Mouse (Mus musculus) CH12.LX (cell line): ENCODE measurements at regions not wholly inside any gene's neighbourhood (a gene's known extent, or its start where the extent isn't known, plus 50 kb on each side); places are given as distances from the start of the nearest gene placed in this dataset.

Experiments
- DNase-seq: peaks from one replicate; pipeline ENCODE4 v3.0.0-alpha.2; 2013; ENCODE audit errors: extremely low read depth
- H3K27ac ChIP-seq: 2 replicates; pipeline ENCODE4 v1.5.1; 2012; ENCODE audit warnings: low read depth, mild to moderate bottlenecking, control low read depth, moderate library complexity; ENCODE audit not compliant: insufficient read depth
- H3K27me3 ChIP-seq: replicated peaks from 2 replicates; pipeline ENCODE3; 2012; ENCODE audit warnings: inconsistent platforms
- H3K36me3 ChIP-seq, 2 experiments: replicated peaks in 1 of 2; 2 replicates each; pipeline versions ENCODE3 to v1.6.1; 2012; ENCODE audit warnings: inconsistent platforms in 1 of 2, low read length in 1 of 2, mild to moderate bottlenecking in 1 of 2, mixed read lengths in 1 of 2, moderate library complexity in 1 of 2; ENCODE audit not compliant: control insufficient read depth in 1 of 2, insufficient read depth in 1 of 2
- H3K4me1 ChIP-seq, 2 experiments: 2 replicates each; pipeline ENCODE4 v1.6.1; 2012; ENCODE audit warnings: inconsistent platforms in 1 of 2, moderate library complexity in 1 of 2; ENCODE audit not compliant: insufficient read depth in 2 of 2, control insufficient read depth in 1 of 2
- H3K4me2 ChIP-seq: 2 replicates; pipeline ENCODE4 v1.6.1; 2012; ENCODE audit warnings: low read depth, mild to moderate bottlenecking, control low read depth; ENCODE audit not compliant: poor library complexity, insufficient read depth, severe bottlenecking
- H3K4me3 ChIP-seq, 3 experiments: fragments of 150-350 bp in 1 of 3; sonication (generic) in 1 of 3; replicated peaks in 1 of 3; 2 replicates each; pipeline versions ENCODE3 to v1.5.1; 2011 to 2012; ENCODE audit warnings: low read depth in 2 of 3, low read length in 2 of 3, mild to moderate bottlenecking in 2 of 3, moderate library complexity in 2 of 3, control low read depth in 1 of 3, improper control_type of control experiment in 1 of 3, inconsistent platforms in 1 of 3, mixed read lengths in 1 of 3; ENCODE audit not compliant: poor library complexity in 1 of 3
- H3K79me2 ChIP-seq: replicated peaks from 2 replicates; pipeline ENCODE4 v1.6.1; 2012; ENCODE audit warnings: mild to moderate bottlenecking, moderate library complexity; ENCODE audit not compliant: control insufficient read depth, poor library complexity, insufficient read depth, severe bottlenecking; ENCODE audit errors: extremely low read depth
- H3K9ac ChIP-seq: 2 replicates; pipeline ENCODE4 v1.6.1; 2012; ENCODE audit warnings: low read depth, mild to moderate bottlenecking, control low read depth, moderate library complexity; ENCODE audit not compliant: insufficient read depth
- H3K9me3 ChIP-seq: replicated peaks from 2 replicates; pipeline ENCODE3; 2012; ENCODE audit warnings: low read length, inconsistent platforms, mixed read lengths
- BHLHE40 ChIP-seq: IDR thresholded peaks from 2 replicates; pipeline ENCODE4 v1.6.1; 2011; ENCODE audit warnings: mild to moderate bottlenecking, low read depth, low read length, improper control_type of control experiment
- CHD2 ChIP-seq: IDR thresholded peaks from 2 replicates; pipeline ENCODE4 v1.6.1; 2011; ENCODE audit warnings: low read length, improper control_type of control experiment
- CTCF ChIP-seq, 2 experiments: IDR thresholded peaks in 1 of 2; conservative IDR thresholded peaks in 1 of 2; 2 replicates each; pipeline ENCODE4 v1.5.1; 2011 to 2012; ENCODE audit warnings: low read depth in 2 of 2, low read length in 2 of 2, improper control_type of control experiment in 1 of 2, inconsistent platforms in 1 of 2, mild to moderate bottlenecking in 1 of 2, moderate library complexity in 1 of 2
- E2F4 ChIP-seq: IDR thresholded peaks from 2 replicates; pipeline ENCODE4 v1.6.1; 2011; ENCODE audit warnings: low read depth, low read length, improper control_type of control experiment; ENCODE audit not compliant: insufficient replicate concordance
- GABPA ChIP-seq: IDR thresholded peaks from 2 replicates; pipeline ENCODE4 v1.6.1; 2012; ENCODE audit warnings: low read depth, low read length, improper control_type of control experiment, inconsistent platforms; ENCODE audit not compliant: insufficient replicate concordance
- HCFC1 ChIP-seq: IDR thresholded peaks from 2 replicates; pipeline ENCODE4 v1.6.1; 2012; ENCODE audit warnings: low read depth, mild to moderate bottlenecking, inconsistent platforms, low read length, improper control_type of control experiment
- IRF4 ChIP-seq: IDR thresholded peaks from 2 replicates; pipeline ENCODE4 v1.6.1; 2014; ENCODE audit warnings: low read depth, mild to moderate bottlenecking, inconsistent platforms, low read length, improper control_type of control experiment
- JUN ChIP-seq: IDR thresholded peaks from 2 replicates; pipeline ENCODE4 v1.6.1; 2011; ENCODE audit warnings: low read depth, mild to moderate bottlenecking, low read length, improper control_type of control experiment, moderate library complexity; ENCODE audit not compliant: insufficient read depth
- JUND ChIP-seq: conservative IDR thresholded peaks from 2 replicates; pipeline ENCODE4 v1.6.1; 2011; ENCODE audit warnings: low read depth, low read length, improper control_type of control experiment
- KAT2A ChIP-seq: IDR thresholded peaks from 2 replicates; pipeline ENCODE4 v1.6.1; 2012; ENCODE audit warnings: low read length, improper control_type of control experiment, inconsistent platforms; ENCODE audit not compliant: insufficient replicate concordance
- MAX ChIP-seq: IDR thresholded peaks from 2 replicates; pipeline ENCODE4 v1.6.1; 2011; ENCODE audit warnings: low read length, improper control_type of control experiment
- MEF2A ChIP-seq: IDR thresholded peaks from 2 replicates; pipeline ENCODE4 v1.6.1; 2014; ENCODE audit warnings: low read depth, mild to moderate bottlenecking, inconsistent platforms, low read length, improper control_type of control experiment, borderline replicate concordance
- MXI1 ChIP-seq: IDR thresholded peaks from 2 replicates; pipeline ENCODE4 v1.6.1; 2011; ENCODE audit warnings: mild to moderate bottlenecking, low read depth, low read length, improper control_type of control experiment
- MYC ChIP-seq: IDR thresholded peaks from 2 replicates; pipeline ENCODE4 v1.6.1; 2011; ENCODE audit warnings: low read depth, mild to moderate bottlenecking, improper control_type of control experiment, low read length
- POLR2A ChIP-seq: IDR thresholded peaks from 2 replicates; pipeline ENCODE4 v1.6.1; 2011; ENCODE audit warnings: low read depth, mild to moderate bottlenecking, improper control_type of control experiment, low read length
- TBP ChIP-seq: conservative IDR thresholded peaks from 2 replicates; pipeline ENCODE4 v1.6.1; 2011; ENCODE audit warnings: low read depth, low read length, improper control_type of control experiment
- TCF12 ChIP-seq: IDR thresholded peaks from 2 replicates; pipeline ENCODE4 v1.6.1; 2014; ENCODE audit warnings: low read depth, mild to moderate bottlenecking, inconsistent platforms, low read length, improper control_type of control experiment
- UBTF ChIP-seq: IDR thresholded peaks from 2 replicates; pipeline ENCODE4 v1.6.1; 2012; ENCODE audit warnings: low read depth, mild to moderate bottlenecking, inconsistent platforms, low read length, improper control_type of control experiment, moderate library complexity
- USF1 ChIP-seq: IDR thresholded peaks from 2 replicates; pipeline ENCODE4 v1.6.1; 2014; ENCODE audit warnings: low read depth, mild to moderate bottlenecking, inconsistent platforms, low read length, improper control_type of control experiment
- USF2 ChIP-seq: conservative IDR thresholded peaks from 2 replicates; pipeline ENCODE4 v1.6.1; 2011; ENCODE audit warnings: low read depth, low read length, improper control_type of control experiment
- ZC3H11A ChIP-seq: IDR thresholded peaks from 2 replicates; pipeline ENCODE4 v1.6.1; 2012; ENCODE audit warnings: low read depth, mild to moderate bottlenecking, inconsistent platforms, low read length, improper control_type of control experiment
- ZKSCAN1 ChIP-seq: IDR thresholded peaks from 2 replicates; pipeline ENCODE4 v1.6.1; 2012; ENCODE audit warnings: low read depth, inconsistent platforms, low read length, improper control_type of control experiment, borderline replicate concordance
- ZMIZ1 ChIP-seq: IDR thresholded peaks from 2 replicates; pipeline ENCODE4 v1.6.1; 2012; ENCODE audit warnings: low read depth, mild to moderate bottlenecking, inconsistent platforms, low read length, improper control_type of control experiment
- ZNF384 ChIP-seq: IDR thresholded peaks from 2 replicates; pipeline ENCODE4 v1.6.1; 2012; ENCODE audit warnings: low read depth, low read length, improper control_type of control experiment, inconsistent platforms
- dilution Hi-C: fragments of 300-500 bp; cut with MboI; formaldehyde crosslinking; loops from 2 replicates; pipeline ENCODE4 v1.14.3; 2020; ENCODE audit warnings: low sequenced_read_pairs; ENCODE audit not compliant: extremely low pct_unique_long_range_greater_than_20kb, extremely low pct_ligation_motif_present
- in situ Hi-C: fragments of 300-500 bp; cut with MboI; formaldehyde crosslinking; loops from 3 replicates; pipeline ENCODE4 v1.14.3; 2019; ENCODE audit warnings: low sequenced_read_pairs, low pct_ligation_motif_present, low pct_unique_long_range_greater_than_20kb, mixed read lengths

DNA sequence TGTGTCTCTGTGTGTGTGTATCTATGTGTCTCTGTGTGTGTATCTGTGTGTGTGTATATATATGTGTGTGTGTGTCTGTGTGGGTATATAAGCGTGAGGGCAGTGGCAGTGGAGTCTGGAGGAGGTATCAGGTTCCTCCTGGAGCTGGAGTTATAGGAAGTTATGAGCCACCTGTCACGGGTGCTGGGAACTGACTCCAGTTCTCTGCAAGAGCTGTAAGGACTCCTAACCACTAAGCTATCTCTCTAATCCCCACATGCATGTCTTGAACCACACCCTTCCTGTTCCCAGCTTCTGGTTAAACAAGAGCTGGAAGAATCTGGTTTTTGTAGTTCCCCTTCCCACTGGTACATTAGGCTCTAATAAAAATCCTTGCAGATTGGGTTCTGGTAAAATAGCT is 257.3 kb downstream of the 1500009L16Rik start:
- Histone ChIP-seq H3K27ac (no peak overlapping the region), H3K9me3 (no peaks in the 10 kb centered on the region), H3K27me3 (no peaks in the 10 kb centered on the region), H3K79me2 (no peaks in the 10 kb centered on the region)
- dilution Hi-C loops = no loop called here
- in situ Hi-C loops = no loop called here
- TF ChIP-seq ZNF384 = no peak
- TF ChIP-seq TCF12 = no peak
- no peak for TF ChIP-seq MXI1
- TF ChIP-seq CTCF (conservative IDR thresholded peaks at IDR 0.05 in 1 of 2, IDR thresholded peaks at IDR 0.05 in 1 of 2; ENCODE audit: low read depth in 2 of 2, low read length in 2 of 2) = no peak
- no peak for TF ChIP-seq E2F4
- no peak for TF ChIP-seq ZKSCAN1
- TF ChIP-seq, all 38 proteins: peak for 0
- Histone ChIP-seq H3K4me3 (no peak overlapping the region), H3K9ac (no peak overlapping the region), H3K4me2 (no peak overlapping the region), H3K4me1 (peaks cover 0 to 17% of the 10 kb centered on the region in 2 experiments; a peak in 2 of 4 replicates), H3K36me3 (no peaks in the 10 kb centered on the region)
- DNase-seq = no peak

DNA sequence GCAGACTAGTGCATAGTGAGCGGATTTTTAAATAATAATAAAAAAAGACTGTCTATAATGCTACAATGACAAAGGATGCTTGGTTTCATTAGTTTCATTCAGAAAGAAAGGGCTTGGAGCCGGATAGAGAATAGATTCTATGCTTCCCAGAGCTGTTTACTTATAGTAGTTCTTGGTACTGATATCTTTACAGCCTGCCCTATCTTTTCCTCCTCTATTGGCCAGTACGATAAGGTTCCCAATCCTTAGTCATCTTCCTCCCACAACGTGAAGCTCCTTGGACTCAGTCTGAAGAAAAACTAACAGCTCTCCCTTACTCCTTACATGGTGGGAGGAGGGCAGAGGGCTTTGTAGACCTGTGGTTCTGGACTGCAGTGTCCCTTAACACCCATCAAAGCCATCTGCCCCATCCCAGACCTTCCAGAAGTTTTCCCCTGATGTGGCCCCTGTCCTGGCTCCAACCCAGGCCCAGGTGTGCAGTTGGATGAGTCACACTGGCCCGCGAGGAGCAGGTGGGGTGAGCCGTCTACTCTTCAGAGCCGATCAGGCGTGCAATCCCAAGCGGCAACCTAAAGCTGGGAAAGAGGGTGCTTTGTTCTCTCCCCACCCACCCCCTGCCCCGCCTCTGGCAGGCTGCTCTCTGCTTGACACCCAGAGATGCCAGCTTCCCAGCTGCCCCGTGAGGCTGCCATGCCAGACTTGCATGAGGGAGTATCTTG is 262.2 kb downstream of the 1500009L16Rik start:
- dilution Hi-C loops (no loop called here), in situ Hi-C loops (no loop called here)
- Histone ChIP-seq H3K27me3 (no peaks in the 10 kb centered on the region), H3K9ac (no peak overlapping the region), H3K36me3 (no peaks in the 10 kb centered on the region), H3K4me3 (no peak overlapping the region), H3K27ac (no peak overlapping the region), H3K9me3 (no peaks in the 10 kb centered on the region), H3K4me2 (no peak overlapping the region), H3K79me2 (no peaks in the 10 kb centered on the region), H3K4me1 (peaks cover 0 to 20% of the 10 kb centered on the region in 2 experiments; a peak in 2 of 4 replicates)
- DNase-seq = no peak
- TF ChIP-seq TBP (no peak), JUN (no peak), MYC (no peak), POLR2A (no peak), USF1 (no peak), MEF2A (no peak), HCFC1 (no peak), JUND (no peak), BHLHE40 (no peak), KAT2A (no peak), UBTF (no peak), USF2 (no peak), GABPA (no peak), ZC3H11A (no peak), ZMIZ1 (no peak), MAX (no peak), IRF4 (no peak), CHD2 (no peak)
